Mouse (Mus musculus): ENCODE measurements around the gene Amotl1.
A peak's percentile ranks its signal among the peaks of the same experiment; 100 is the strongest.

The Amotl1 gene

DNA sequence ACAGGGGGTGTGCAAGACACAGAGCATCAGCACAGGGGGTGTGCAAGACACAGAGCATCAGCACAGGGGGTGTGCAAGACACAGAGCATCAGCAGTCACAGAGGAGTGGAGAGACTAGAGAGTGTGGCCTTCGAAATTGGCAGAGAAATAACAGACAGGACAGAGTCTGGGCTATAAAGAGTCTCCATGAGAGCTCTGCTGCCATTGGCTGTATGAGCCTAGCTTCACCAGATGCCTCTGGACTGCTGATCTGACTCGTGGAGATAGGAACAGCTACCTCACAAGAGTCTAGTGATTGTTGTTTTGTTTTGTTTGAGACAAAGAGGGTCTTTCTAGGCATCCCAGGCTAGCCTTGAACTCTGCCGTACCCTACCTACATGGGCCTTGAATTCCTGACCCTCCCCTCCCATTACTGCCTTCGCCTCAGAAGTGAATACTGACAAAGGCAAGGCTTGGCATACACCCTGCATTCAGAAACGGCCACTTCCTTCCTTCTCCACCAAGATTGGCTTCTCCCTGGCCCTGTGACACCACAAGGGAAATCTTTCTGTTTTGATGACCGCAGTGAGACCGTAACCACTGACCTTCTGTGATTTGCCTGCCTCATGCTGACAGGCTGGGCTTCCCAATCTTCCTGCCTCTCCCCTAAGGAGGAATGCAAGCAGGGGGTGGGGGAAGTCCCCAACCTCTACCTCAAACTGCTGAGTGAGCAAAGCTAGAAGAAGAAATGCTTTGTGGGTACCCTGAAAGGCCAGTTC lies 3.4 kb downstream of the Amotl1 start:
- peak; percentile 47 to 67 for DNase-seq

DNA sequence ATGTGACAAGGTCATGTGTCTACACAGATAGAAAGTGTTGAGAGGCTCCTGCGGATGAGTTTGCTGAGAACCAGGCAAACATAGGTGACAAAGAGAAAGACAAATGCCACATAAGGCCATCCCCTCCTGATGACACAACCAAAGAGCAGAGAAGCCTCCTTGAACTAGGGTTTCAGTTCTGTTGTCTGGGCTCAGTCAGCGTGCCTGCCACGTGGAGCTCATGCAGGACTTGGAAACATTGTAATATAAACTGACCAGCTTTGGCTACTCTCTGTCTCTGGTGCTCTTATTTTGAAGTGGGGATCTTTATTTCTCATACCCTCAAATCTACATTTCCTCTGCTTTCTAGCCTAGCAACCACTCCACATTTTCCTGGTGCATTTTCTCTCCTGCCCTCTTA lies 8.6 kb downstream of the Amotl1 start:
- no peak for DNase-seq

DNA sequence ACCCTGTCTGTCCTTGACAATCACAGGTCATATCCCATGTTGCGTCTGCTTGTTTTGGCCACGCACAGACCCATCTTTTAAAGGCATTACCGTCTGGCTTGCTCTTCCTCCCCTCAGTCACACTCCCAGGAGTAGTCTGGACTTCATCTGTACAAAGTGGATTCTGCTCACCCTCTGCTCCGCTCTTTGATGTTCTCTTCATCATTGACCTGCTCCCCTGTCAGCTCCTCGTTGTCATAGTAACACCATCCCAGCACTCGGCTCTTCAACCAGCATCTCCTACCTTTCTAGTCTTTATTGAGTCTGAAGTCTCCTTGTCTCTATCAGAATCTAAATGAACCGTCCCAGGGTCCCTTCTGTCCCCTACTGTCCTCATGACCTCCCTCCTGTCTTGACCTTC lies 9.3 kb downstream of the Amotl1 start:
- no peak for DNase-seq

DNA sequence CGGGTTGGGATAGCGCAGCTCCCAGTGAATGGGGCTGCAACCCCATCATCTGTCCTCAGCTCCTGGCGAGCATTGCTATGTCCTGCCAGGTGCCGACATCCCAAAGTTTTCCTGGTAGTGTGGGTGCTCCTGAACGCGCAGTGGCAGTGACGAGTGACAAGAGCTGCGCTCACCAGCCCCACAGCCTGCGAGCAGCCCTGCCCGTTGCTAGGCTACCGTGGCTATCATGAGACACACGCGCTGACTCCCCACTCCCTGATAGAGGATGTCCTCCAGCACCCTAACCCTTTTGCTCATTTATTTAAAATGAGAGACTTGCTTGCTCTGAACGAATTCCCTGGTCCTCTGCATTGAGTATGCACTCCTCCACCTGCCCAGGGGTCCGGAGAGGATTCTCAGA lies 10.7 kb downstream of the Amotl1 start:
- peak in 1 of 2 experiments; percentile 19 for DNase-seq

DNA sequence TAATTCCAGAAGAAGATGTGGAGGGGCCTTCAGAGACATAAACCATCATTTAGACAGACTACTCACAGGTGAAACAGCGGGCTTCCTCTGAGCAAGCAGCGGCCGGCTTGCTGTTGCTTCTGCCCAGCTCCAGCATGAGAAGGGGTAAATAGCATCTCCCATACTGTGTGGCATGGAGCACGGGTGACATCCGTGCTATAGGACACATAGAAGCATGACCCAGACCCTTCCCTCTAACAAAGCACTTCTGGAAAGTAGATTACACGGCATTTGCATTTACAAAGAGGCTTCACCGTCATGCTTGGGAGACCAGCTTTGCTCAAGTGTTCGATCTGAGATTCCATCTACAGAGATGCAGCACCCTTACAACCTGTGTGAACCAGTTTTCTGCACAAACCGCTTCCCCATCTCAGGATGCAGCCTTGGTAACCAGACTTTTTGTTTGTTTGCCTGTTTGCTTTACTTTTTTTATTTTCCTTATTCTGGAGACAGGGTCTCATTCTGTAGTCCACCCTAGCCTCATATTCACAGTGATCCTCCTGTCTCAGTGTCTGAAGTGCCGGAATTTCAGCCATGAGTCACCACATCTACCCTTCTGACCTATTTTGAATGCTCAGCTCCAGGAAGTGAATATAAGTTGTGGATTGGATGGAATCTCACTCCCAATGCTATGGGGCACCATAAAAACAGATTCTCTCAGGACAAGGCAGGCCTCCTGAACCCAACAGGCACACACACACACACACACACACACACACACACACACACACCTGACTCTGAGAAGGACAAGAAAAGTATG lies 12.3 kb downstream of the Amotl1 start:
- no peak for DNase-seq

DNA sequence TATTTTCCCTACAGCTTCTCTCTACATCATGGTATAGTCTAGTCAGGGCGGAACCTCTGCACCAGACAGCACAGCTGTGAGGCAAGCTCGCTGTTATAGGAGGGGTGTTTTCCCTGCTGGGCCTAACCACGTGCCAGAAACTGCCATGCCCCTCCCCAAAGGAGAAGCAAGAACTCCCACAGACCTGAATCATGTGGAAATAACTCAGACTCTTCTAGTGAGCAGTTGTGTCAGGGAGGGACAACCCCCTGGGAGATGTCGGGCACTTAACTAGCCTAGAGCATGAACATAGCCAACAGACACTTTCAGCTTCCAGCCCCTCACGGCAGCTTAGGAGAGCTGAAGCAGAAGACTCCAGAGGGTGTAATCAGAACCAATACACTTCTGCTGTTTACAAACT lies 13.1 kb downstream of the Amotl1 start:
- no peak for DNase-seq

DNA sequence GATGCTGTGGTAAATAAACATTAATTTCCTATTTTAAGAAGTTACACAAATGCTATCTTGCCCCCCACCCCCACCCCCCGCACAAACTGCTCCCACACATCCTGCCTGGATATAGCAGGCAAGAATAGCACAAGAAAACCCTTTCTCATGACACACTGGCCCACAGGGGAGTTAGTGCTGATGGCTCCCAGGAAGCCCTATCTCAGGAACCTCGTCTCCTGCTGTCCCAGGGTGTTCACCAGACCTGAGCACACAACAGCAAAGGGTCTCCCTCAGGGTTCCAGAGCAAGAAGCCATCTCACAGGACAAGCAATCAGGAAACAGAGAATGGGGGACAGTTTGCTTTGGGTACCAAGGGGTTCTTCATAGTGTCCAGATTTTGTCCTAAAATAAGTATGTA lies 17.3 kb downstream of the Amotl1 start:
- DNase-seq = no peak

DNA sequence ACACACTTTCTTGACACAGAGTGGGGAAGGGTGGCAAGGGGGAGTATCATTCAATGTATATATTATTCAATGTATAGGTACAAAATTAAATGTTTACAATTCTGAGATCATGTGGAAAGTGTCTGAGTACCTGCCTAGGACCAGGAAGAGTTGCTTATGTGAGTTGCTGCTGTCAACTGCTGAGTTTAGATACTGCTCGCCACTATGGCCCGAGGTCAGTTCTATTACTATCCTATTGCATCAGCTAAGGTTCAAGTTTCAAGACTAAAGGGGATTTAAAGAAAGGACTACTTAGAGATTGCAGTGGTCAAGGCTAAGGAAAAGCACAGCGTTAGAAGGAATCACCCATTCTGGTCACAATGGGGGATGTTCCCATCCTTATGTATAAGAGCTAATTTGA lies 18.9 kb downstream of the Amotl1 start:
- DNase-seq = no peak

DNA sequence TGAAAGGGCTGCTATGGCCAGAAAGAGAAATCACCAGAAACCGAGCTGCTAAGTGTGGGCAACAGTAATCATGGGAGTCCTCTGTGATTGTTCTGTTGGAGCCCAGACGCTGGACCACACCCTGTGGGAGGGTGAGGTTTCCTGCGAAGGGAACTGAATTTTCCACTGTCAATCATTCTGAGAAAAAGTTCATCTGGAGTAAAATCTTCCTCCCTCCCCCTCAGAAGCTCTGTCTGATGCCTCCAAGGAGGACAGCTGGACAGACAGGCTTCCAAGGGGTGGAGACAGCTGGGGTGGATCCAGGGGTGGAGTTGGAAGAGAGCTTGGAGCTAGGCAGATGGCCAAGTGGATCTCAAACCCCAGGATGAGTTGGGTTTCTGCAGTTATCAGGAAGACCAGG lies 19.8 kb downstream of the Amotl1 start:
- DNase-seq = peak; percentile 37 to 49

DNA sequence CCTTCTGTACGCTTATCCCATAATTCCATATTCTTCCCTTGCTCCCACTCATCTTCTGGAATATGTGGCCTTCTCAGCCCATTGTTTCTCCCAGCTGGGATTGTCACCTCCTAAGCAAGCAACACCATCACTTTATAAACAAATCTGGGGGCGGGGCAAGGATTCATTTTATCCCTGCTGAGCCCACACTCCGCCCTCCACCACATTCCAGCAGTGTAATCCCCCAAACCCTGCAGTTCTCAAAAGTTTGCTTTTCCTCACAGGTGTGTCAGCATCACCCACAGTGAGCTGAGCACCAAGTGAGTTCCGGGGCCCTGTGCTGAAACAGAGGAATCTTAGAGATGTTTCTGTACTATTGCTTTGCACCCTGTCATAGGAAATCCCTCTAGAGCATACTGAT lies 20.9 kb downstream of the Amotl1 start:
- DNase-seq = no peak

DNA sequence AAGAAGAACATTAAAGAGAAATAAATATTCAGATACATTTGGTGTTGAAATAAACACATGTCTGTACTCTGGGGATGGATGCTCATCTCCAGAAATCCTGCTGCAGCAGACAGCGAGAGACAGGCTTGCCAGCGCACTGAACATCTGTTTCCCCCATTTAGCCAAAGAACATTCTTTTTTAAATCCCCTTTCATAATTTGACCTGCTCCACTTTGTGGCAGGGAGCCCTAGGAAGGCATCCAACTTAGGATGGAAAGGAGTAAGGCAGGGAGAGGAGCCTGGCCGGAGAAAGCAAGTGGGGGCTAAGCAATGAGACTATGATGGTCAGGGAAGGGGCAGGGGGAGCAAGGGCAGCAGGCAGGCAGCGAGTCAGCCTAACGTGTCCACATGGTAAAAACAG lies 21.6 kb downstream of the Amotl1 start:
- DNase-seq = peak in 1 of 2 experiments; percentile 18

DNA sequence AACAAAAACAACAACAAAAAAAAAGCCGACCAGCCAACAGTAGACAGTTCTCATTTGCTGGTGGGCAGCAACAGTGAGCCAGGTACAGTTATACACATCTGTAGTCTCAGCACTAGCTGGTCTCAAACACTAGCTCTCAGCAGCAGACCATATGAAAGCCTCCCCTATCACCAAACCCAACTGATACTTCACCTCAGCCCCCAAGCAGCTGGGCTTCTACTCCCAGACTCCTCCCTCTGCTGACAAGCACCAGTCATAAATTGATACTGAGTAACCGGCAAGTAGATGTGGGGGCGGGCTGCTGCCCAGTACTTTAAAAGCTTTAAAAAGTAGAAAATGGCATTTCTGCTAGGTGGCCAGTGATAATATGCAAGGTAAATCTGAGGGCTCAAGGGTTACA lies 22.0 kb downstream of the Amotl1 start:
- no peak for DNase-seq

DNA sequence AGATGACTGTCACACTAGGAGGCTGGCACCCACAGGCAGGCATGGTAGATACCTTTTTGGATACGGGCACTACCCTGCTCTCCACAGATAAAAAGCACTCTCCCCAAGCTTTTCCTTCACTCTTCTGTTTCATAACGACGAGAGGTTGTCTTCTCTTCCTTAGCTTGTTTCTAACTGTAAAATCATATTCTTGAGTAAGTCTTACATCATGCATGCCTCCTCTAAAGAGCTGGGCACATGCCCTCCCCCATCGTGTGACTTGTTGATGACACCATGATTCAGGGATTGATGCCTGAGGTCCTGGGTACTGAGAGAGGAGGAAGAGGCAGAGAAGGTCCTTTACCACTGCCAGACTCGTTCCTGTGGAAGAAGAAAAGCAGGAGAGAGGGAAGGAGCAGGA lies 24.7 kb downstream of the Amotl1 start:
- no peak for DNase-seq

DNA sequence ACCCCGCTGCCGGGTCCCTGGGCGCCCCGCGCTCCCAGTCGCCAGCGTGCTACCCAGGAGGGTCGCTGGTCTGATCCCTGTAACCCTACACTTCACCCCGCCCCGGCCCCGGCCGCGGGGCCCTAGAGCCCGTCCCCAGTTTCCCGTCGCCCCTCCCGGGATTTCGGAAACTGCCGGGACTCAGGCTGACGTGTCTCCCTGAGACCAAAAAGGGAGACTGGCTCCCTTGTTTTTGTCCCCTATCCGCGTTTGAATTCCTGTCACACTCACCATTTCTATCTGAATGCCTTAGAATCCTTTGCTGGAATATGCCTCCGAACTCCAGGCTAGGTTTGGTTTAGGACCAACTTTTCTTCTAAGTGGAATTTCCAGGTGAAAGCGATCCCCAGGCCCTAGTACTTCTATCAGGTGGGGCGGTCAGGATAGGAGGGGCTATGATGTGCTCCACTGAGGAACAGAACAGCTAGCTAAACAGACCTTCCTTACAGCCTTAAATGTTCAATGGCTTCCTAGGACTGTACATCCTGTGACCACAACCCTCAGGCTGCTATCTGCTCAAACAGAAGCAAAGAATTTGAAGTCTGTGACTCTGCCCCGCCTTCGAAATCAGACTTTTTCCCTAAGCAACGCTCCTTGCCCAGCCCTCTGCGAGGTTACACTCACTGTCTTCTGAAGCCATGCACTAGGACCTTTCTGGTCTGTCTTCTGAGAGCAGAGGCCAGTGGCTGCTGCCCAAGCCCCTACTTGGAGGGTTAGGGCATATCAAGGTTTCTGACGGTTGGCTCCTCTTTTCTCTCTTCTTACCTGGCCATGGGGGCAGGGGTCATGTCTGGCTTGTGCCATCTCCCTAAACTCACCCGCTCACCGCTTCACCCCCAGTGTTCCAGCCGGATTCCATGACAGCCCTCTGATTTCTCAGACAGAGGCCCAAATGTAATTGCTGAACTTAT lies 29.6 kb downstream of the Amotl1 start:
- DNase-seq = peak; percentile 81 to 87

DNA sequence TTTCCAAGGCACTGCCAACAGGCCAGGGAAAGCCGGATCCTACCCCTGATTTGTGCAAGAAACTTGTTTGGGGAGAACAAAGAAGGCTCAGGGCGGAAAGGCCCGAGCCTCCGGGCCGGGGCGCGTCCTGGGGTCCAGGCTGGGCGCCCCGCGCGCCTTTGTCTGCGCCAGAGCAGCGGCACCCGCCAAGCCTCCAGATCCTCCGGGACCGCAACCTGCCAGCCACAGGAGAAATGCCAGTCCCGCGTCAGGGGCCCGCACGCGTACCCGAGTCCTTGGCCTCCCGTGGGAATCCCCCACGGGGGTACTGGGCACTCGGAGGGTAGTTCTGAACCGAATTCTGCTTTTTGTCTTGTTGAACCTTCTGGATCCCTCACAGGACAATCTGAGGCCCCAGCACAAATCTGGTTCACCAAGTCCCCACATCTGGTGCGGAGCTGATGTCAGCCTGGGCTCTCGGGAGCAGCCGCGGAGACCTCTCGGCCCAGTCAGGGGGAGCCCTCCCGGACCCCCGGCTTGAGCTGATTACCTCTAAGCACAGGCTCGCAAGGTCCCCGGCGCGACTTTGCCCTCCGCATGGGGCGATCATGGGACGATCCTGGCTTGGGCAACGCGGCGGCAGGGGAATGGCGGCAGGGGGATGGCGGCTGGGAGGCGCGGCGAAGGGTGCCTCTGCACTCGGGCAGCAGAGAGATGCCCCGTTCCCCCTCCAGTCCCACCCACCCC lies 30.5 kb downstream of the Amotl1 start:
- DNase-seq = peak; percentile 69 to 77

DNA sequence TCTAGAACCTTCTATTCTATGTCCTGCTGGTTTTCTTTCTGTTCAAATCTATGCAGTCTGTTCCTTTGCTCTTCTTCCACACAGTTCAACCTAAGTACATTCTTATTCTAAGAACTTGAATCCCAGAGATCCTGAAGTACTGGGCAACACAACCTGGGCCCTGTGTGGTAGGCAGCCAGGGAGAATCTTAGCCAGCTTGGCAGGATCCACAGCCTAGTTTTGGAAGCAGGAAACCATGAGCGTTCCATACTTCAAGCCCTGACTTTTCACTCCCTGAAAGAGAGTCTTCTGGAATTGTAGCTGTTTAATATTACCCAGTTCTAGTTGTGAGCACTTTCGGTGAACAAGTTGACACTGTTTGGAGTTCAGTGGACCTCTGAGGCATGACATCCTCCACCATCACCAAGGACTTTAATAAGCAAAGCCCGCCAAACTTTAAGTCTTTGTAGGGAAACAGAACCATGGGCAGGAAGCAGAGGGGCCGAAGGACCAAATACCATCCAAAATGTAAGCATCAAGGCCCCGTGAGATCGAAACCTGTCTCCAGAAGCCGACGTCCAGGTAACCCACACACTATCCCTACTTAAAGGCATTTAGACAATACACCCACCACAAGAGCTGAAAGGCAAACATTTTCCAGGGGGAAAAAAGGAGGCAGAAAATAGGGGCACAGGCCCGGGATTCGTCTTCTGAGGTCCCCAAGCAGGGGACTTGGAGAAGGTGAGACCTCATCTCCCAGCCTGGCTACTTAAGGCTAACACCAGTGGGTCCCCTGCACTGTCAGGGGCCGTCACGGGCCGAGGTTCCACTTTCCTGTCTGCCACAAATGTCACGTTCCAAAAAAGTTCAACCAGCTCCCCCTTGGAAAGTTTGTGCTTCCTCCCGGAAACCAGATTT lies 31.3 kb downstream of the Amotl1 start:
- peak; percentile 21 to 57 for DNase-seq

DNA sequence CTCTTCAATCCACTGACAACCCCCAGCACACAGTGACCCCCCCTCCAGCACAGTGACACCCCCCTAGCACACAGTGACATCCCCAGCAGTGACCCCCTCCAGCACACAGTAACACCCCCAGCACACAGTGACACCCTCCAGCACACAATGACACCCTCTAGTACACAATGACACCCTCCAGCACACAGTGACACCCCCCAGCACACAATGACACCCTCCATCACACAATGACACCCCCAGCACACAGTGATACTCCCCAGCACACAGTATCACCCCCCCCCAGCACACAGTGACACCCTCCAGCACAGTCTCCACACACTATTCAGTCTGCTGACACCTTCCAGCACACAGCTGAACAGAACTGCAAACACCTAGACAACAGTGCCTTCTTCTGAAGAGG lies 32.3 kb downstream of the Amotl1 start:
- DNase-seq = no peak

DNA sequence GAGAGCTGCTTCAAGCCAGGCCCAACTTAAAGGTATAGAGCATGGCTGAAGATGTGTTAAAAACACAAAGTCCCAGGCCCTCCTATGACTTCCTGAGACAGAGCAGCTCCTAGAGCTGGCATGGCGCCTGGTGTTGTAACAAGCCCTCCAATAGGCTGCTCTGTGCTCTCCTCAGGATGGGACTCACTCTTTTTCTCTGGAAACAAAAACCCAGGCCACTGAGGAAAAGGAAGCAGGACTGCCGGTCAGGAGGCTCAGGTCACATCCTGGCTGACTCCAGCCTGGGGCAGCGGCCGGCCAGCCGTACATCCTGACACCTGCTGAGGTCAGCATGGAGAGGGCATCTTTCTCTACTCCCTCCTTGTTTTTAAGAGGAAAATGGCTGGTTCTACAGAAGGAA lies 36.3 kb downstream of the Amotl1 start:
- DNase-seq = peak; percentile 56 to 70

DNA sequence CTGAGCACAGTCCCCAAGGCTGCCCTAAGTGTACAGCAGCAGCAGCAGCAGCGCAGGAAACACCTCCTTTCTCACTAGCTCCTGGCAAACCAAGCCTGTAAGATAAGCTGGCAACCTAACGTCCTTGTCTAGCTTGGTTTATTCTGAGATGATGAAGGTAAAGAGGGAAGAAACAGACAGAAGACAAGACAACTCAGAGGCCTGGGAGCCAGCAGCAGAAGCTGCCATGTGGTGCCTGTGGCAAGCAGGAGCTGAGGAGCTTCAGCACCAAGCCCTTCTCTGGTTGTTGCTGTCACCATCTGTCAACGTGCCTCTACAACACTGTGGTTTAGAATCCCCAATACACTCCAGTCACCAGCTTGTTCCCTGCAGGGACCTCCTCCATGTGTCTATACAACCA lies 37.4 kb downstream of the Amotl1 start:
- no peak for DNase-seq

DNA sequence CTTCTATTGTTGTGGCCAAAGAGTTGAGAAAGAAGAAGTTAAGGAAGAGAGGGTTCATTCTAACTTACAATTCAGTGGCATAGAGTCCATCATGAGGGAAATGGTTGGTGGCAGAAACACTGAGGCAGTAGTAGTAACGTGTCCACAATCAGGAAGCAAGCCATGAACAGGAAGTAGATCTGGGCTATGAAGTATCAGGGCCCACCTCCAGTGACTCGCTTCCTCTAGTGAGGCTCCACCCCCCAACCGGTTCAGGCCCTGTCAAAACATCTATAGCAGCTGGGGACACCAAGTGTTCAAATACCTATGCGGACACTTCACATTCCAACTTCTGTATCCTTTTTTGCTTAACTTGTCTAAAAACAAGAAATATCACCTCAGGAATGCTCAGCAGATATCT lies 38.9 kb downstream of the Amotl1 start:
- no peak for DNase-seq

DNA sequence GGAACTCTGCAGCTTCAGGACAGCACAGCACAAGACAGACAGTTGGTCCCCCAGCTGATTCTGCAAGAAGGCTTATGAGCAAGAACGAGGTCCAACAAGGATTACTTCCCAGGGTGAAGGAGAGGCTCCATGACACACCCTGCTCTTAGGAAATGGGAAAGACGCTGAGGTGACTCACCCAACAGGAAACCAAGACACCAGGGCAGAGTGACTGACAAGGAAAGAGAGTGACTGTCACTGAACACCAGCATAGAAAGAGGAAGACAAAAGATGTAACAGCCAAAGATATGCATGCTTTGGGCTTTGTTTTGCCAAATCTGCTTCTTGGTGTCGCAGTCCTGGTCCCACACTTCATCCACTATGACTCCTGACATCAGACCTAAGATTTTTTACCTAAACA lies 40.5 kb downstream of the Amotl1 start:
- no peak for DNase-seq
